Mouse (Mus musculus): Measurements from ENCODE around the gene Malrd1.
"Not testable (repeated sequence)": the region's sequence is repeated elsewhere in the genome, so short reads cannot be mapped to it uniquely, and the experiment has no call there.

Malrd1 gene

DNA sequence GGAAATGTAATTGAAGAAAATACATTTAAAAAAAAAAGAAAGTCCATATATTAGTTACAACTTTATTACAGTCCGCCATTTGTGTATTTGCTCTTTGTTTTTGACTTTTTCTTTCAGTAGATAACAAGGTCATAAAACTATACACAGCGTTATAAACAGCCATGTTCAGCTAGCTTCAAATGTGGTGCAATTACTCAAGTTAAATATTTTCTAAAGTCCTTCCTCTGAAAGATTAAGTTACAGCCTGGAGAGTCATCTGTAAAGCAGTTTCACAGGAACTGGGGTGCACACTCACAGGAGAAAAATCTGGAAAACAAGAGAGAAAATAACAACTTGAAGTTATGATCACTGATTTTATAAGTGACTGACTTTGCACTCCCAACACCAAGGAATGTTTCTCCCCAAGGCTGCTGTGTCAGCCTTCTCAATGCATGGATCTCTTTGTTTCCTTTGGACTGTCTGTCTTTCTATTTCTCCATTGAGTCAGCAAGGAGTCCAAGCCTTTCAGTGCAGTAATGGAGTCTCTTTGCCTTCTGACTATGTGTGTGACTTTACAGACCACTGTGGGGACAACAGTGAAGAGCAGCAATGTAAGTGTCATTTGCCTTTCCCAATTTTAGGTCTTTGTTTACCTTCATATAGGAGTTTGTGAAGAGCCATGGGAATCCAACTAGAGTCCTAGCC, at the start of gene Malrd1:
Malrd1 (plus strand) TSS at position 239 of the 684 bp plus-strand sequence.
- no peak for DNase-seq (ENCODE audit: low spot score)

DNA sequence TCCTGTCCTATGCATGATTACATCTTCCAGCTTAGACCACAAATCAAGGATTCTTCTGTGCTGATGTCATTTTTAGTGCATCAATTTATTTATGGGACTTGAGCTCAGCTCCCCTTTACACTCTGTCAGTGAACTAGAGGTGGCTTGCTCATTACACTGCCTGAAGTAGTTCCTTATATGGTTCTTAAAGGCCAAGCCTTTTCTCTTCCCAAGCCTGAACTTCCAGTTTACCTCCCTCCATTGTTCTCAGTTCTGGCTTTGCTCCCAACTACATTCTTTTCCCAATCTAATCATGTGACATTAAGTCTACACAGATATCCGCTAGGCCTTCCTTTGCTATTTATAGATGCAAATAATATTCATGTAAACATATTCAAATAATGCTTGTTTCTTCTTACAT, 12.4 kb downstream of the Malrd1 start:
- no peak for DNase-seq (ENCODE audit: low spot score)

DNA sequence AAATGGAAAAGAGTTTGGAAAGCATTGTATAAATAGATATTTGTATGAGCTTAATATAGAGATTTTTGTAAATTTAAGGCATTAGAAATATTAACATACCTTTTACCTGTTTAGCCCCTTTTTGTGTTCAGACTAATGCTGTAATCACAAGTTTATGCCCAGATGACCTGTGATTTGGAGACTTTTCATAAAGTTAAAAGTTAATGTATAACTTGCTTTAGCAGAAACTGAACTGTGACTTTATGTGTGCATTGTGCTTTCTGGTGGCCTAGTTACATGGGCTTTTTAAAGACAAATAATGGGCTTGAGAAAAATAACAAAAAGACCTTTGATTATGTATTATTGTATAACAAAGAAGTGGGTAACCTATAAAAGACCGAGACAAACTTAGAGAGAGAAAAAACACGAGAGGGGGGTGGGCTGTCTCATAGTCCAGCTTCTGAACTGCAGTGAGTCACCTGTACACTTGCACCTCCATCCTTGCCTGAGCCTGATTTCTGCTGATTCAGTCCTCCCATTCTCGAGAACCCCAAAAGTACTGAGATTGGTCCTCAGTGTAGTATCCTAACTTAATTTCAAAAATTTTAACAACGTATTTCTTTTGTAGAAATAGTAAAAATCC, 87.2 kb downstream of the Malrd1 start:
- DNase-seq (ENCODE audit: low spot score) = no peak

DNA sequence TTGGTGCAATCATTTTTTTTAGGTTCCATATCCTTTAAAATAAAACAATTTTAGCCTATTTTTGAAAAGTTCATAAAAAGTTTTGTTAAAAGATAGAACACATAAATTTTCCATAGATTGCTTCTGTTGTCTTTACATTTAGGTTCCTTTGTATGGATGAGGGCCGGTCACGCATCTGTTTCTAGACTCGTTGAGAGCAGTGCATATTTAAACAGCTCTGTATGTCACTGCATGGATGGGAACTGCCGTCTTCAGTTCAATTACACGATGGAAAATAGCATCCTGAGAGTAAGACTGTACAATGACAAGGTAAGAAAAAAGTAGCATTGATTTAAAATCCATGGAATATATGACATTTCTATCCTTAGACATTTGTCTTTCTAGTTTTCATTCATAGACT, 87.7 kb downstream of the Malrd1 start:
- no peak for DNase-seq (ENCODE audit: low spot score)

DNA sequence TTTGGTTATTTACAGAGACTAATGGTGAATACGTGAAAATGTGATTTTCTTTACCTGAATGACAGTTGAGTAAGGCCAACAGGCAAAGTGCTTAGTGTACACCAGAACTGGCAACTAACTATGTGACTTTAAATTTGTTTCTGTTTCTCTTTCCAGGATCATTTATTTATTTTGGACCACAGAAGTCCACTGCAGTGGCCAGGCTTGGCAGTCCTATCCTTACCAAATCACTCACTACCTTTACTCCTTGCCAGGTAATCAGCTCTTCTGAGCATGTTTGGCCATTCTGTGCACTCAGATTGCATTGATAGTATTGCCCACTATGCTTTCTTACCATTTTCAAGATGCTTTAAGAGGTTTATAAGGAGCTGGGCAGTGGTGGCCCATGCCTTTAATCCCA, 109.5 kb downstream of the Malrd1 start:
- DNase-seq (ENCODE audit: low spot score) = no peak

DNA sequence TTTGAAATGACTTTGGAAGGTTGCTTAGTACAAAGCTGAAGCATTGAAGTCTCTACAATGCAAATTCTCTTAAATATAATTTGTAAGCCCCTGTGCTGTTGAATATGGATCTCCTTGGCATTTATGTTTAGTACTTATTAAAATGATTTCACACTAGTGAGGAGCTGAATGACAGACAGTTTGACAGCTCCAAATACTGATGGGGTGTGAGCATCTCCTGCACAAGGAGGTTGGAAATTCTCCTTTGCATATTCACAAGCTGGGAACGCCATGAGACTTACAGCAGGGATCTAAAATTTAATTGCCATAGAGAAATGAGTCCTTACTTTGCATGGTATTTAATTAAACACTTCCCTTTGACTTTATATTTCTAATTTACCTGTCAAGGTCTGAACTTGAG, 117.6 kb downstream of the Malrd1 start:
- DNase-seq (ENCODE audit: low spot score) = peak; percentile 1

DNA sequence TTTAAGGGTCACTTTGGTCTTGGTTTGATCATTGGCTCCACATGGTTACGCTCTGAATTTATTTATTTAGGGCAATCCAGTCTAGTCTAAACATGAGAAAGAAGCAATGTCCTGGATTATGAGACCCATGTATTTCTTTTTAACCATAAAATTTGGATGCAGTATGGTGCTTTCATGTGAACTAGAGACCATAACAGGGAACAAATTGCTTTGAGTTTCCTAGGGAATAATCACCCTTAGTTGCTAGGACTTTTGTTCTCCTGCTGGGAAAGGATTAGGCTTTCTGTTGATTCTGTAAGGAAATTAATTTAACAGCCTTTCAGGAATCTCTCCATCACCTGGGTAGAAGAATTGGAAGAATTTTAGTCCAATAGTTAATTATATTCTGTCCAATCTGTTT, 130.1 kb downstream of the Malrd1 start:
- no peak for DNase-seq (ENCODE audit: low spot score)

DNA sequence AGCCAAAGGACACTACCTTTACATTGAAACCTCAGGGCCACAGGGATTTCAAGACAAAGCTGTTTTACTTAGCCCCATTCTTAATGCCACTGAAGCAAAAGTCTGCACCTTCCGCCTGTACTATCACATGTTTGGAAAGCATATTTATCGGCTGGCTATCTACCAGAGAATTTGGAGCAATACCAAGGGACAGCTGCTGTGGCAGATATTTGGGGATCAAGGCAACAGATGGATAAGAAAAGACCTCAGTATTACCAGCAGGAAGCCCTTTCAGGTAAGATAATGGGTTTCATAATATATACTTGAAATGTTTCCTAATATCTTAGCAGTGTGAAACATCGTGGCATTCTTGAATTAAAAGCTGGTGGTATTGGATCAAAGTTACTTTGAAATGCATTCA, 176.7 kb downstream of the Malrd1 start:
- no peak for DNase-seq (ENCODE audit: low spot score)

DNA sequence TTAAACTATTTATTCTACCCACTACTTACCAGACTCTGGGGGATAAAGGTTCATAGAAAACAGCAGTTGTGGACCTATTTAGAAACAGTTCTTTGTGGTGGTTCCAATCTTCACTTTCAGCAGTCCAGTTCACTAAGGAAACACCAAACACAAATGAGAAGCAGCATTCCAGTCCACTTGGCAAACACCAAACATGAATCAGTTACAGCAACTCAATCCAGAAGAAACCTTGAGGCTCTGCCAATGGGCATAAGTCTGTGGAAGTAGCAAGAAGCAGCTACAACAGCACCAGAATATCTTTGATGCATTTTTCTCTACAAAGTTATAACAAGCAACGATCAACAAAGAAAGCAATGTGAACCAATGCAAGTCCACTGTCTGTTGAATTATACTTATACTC, 214.7 kb downstream of the Malrd1 start:
- DNase-seq (ENCODE audit: low spot score) = peak; percentile 18

DNA sequence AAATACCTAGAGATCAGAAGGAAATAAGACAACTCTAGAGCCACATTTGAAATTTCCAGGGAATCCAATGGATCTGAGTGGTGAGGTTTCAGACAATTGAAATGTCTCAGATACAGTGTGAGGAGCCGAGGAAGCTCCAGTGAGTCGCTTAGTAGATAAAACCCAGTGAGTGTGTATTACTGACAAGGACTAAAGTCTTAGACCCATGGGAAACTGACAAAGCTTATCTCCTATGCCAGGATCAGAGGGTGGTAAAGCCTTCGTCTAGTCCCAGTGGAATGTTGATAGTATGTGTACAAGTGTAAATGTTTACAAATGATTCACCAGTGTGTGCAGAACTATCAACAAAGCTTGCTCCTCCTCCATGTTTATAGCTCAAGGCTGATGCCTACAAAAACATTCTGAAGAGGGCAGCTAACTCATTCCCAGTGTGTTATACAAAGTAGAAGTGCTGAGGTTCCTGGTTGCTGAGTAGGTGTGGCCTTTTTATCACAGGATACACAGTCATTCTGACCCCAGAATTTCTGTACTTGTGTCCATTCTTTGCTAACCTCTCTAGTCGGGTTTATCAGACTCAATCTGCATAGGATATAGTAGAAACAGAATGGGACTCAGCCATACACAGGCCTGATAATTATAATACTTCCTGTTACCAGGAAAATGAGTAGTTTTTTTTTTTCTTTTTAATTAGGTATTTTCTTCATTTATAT, 218.9 kb downstream of the Malrd1 start:
- no peak for DNase-seq (ENCODE audit: low spot score)

DNA sequence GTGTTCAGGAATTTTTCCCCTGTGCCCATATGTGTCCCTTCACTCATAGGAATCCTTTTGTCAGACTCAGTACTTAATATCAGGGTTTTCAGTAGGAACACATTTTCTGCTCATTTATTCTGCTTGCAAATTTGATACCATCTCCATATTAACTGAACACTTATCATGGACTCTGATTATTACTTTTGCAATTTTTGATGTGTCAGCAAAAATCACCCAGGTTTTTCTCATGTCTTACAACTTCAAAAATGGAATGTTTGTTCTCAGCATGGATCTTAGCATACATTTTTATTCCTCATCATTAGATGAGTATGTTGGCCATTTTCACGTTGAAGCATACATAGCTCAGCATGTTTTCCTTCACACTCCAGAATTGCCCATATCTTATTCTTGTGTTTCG, 258.5 kb downstream of the Malrd1 start:
- no peak for DNase-seq (ENCODE audit: low spot score)

DNA sequence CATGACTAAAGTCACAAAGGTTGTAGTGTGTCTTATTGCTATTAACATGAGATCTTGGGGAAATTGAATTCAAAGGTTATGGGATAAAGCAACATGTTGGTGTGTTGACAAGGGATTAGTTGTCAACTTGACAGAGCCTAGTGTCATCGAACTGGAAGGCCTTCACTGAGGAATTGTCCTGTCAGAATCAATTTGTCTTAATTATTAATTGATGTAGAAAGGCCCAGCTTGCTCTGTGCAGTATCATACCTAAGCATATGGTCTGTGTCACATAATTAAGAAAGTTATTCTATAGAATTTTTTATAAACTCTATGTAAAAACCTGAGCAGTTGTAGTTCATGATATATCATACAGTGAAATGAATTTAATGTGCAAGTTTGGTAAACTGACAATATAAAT, 289.4 kb downstream of the Malrd1 start:
- no peak for DNase-seq (ENCODE audit: low spot score)

DNA sequence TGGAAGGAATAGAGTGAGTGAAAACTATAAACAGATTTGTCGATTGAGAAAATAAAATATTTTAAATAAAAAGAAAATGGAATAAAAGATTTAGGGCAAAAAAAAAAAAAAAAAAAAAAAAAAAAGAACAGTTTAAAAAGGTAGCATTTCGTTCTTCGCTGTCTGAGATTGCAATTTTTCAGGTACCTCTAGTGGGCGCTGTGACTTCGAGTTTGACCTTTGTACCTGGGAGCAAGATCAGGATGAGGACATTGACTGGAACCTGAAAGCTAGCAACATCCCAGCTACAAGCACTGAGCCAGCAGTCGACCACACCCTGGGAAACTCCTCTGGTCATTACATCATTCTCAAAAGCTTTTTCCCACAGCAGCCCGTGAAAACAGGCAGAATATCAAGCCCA, 343.1 kb downstream of the Malrd1 start:
- no peak for DNase-seq (ENCODE audit: low spot score)

DNA sequence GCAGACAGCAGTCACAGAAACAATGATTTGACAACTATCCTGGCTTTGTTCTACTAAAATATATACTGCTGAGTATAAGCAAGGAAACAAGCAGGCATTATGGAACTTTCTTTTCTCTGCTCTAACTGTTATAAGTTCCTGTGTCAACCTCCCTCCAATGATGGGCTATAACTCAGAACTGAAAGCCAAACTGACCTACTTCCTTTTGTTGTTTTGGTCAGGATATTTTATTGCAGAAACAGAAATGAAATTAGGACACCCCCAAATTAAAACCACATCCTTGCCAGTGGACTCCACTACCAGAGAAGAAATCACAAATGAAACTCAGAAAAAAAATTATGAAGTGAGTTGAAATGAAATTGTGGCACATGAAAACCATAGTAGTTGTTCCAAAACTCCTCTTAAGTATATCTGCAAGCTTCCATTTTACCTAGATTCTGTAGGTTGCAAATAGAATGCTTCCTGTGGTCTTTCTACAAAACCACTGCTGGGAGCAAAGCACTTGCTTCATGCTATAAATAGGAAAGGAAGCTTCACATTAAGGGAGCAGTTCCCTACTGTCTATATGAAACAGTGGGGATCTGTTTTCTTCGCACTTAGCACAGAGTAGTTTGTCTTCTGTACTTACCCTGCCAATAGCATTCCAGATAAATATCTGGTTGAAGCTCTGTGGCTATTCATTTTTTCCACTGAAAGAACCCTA, 367.3 kb downstream of the Malrd1 start:
- no peak for DNase-seq (ENCODE audit: low spot score)

DNA sequence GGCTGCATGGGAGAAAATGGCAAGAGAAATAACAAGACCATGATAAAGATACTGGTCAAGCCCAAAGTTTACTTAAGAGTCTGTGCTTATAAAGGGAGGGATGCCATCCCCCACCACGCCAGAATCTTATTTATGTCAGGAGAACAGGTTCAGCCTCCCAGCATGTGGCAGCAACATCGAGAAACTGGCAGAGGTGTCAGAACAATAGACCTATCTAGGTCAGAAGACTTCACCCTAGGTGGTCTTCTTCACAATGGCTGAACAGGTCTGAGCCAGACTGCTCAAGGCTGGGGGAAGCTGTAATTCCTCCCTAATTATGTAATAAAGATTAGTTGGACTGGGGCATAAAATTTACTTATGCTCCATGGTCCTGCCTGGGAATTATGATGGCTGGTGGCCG, 399.2 kb downstream of the Malrd1 start:
- no peak for DNase-seq (ENCODE audit: low spot score)

DNA sequence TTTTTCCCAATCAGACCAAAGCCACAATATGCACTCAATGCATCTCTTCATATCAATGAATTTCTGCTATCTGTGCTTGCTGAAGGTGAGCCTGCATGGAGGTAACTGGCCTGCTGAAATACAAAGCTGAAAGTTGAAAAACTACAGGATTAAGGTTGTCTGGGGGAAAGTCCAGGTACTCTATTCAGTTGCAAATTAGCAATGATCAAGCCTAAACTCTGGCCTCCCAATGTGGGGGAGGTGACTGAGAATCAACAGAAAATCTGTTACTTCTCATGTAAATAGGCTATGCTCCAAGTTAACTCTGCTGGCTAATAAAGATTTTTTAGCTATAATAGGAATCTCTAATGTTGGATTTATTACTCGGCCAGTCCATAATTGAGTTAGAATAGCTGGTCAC, 399.8 kb downstream of the Malrd1 start:
- no peak for DNase-seq (ENCODE audit: low spot score)

DNA sequence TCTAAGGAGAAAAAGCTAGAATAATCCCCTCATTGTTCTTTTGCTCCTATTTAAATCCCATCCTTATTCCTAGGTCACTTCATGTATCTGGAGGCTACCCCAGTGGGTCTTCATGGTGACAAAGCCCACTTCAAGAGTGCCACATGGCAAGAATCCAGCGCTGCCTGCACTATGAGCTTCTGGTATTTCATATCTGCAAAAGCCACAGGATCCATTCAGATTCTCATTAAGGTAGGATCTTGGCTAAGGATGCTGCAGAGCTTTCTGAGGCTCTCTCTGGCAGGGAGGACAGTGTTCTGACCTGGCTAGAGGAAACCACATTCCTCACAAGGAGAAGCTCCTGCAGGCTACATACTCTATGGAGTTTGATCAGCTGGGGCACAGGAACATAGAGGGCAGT, 405.2 kb downstream of the Malrd1 start:
- no peak for DNase-seq (ENCODE audit: low spot score)

DNA sequence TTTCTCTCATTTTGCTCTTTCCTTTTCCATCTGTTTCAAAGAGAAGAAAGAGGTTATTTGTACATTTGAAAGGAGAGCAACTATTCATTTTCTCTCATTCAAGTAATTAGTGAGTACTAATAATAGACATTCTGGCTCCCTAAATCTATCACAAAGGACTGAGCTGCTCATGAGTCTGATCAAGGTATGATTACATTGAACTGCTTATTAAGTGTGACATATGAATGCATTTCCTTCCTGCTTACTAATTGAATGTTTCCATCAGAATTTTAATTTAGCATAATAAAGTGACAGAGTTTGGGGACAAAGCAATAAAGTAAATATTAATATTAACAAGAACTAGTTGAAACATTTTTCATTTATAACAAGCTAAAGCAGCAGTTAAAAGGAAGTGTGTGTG, 405.6 kb downstream of the Malrd1 start:
- no peak for DNase-seq (ENCODE audit: low spot score)

DNA sequence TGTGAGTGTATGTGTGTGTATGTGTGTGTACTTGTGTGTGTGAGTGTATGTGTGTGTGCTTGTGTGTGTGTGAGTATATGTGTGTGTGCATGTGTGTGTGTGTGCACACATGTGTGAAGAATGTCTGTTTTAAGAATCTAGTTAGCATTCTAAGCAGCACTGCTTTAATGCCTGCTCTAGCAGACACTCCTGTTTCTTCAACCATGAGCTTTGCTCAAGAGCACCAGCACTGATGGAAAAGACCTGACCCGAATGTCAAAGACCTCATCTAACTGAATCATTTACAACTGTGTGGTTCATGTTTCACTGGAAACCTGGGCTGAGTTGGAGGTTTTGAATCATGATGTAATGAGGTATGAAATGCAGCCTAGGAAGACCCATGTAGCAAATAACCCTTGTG, 406.1 kb downstream of the Malrd1 start:
- no peak for DNase-seq (ENCODE audit: low spot score)

DNA sequence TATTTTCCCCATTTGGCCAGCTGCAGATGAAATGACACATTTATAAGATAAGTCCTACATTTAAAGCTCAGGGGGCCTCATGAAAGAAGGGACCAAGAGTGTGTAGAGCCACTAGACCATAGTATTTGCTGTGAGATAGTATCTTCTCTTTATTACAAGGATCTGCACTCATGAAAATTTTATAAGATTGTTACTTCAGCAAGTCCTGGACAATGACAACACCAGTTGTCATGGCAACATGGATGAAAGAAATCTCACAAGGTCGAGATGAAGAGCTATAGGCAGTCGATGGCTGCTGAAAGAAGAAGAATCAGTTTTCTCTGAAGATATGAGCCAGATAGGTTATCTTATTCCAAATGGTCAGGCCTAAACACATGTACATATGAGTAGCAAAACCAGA, 476.6 kb downstream of the Malrd1 start:
- DNase-seq (ENCODE audit: low spot score) = no peak

DNA sequence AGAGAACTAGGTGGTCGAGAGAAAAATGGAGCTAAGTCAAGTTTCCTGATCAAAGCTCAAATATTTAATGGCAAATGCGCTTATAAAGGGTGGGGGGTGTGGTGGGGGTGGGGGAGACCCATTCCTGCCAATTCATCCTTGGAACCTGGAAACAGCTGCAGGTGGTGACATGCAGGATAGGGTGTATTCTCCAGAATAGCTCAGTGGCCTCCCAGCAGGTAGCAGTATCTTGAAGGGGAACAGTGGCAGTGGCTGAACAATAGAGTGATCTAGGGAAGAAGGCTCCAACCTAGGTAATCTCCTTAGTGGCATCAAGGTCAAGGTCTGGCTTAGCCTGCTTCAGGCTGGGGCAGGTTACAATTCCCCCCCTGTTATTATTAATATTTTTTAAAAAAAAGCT, 490.8 kb downstream of the Malrd1 start:
- DNase-seq (ENCODE audit: low spot score) = not testable (repeated sequence)

DNA sequence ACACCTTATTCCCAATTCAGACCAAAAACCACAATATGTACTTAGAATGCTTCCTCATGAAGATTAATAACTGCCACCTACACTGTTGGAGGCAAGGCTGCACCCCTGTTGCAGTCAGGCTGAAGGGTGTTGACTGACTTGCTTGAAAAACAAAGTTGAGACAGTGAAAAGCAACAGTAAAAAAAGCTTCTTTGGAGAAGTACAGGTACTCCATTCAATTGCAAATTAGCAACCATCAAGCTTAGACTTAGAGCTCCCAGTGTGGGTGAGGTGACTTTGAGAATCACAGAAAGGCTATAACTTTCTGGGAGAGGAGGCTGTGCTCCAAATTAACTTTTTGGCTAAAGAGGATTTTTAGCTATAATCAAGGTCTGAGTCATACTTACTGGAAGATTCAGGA, 491.4 kb downstream of the Malrd1 start:
- not testable (repeated sequence) for DNase-seq (ENCODE audit: low spot score)

DNA sequence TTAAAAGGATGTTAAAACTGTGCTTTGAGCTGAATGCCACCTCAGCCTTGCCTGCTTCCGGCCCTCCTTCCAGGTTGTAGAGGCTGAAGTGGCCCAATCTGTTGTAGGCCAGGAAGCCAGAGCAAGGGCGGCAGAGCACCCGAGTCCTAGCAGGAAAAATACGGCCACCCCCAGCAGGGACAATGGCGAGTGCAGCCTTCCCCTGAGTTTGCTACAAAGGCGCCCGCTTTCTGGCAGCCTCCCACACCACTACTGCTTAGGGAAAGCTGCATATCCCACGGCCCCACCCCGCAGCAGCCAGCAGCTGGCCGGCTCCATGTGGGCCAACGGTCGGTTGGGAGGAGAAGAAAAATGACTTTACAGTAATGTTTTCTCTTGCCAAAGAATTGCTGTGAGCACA, 503.5 kb downstream of the Malrd1 start:
- DNase-seq (ENCODE audit: low spot score) = no peak

Measured in left cerebral cortex, adult 11 months (tissue).